Mouse (Mus musculus) hindbrain, embryonic 11.5 days (tissue): Measurements from ENCODE around the gene Syt6. TPM values are rescaled to one million over a fixed set of nuclear protein-coding genes. Genes with fewer than 3 reads are reported as not detected.

ENCODE experiments used
- ATAC-seq: fragments of 200-750 bp; cut with Nextera tagmentation; 2 replicates; pipeline ENCODE4 v1.8.0; 2017; ENCODE audit warnings: mild to moderate bottlenecking, moderate TSS enrichment, moderate library complexity; ENCODE audit not compliant: low FRiP score
- DNase-seq: peaks from one replicate; pipeline ENCODE4 v3.0.0-alpha.2; 2015; ENCODE audit warnings: low spot score
- H3K27ac ChIP-seq: fragments of 300-500 bp; sonication (generic); 2 replicates; pipeline ENCODE4 v1.5.1; 2014; ENCODE audit warnings: mild to moderate bottlenecking, low read depth, low read length
- H3K27me3 ChIP-seq: fragments of 300-500 bp; sonication (generic); 2 replicates; pipeline ENCODE4 v1.6.1; 2014; ENCODE audit warnings: mild to moderate bottlenecking, low read length, moderate library complexity, mixed read lengths; ENCODE audit not compliant: control insufficient read depth, insufficient read depth
- H3K36me3 ChIP-seq: fragments of 300-500 bp; sonication (generic); 2 replicates; pipeline ENCODE4 v1.6.1; 2014; ENCODE audit warnings: mild to moderate bottlenecking, low read length, moderate library complexity, mixed read lengths; ENCODE audit not compliant: control insufficient read depth, insufficient read depth
- H3K4me1 ChIP-seq: fragments of 300-500 bp; sonication (generic); replicated peaks from 2 replicates; pipeline ENCODE4 v1.6.1; 2014; ENCODE audit warnings: low read length, mixed read lengths; ENCODE audit not compliant: control insufficient read depth, insufficient read depth
- H3K4me2 ChIP-seq: fragments of 300-500 bp; sonication (generic); replicated peaks from 2 replicates; pipeline ENCODE4 v1.6.1; 2014; ENCODE audit warnings: mild to moderate bottlenecking, low read depth, low read length
- H3K4me3 ChIP-seq: fragments of 300-500 bp; sonication (generic); 2 replicates; pipeline ENCODE4 v1.5.1; 2014; ENCODE audit warnings: low read depth, low read length
- H3K9ac ChIP-seq: fragments of 300-500 bp; sonication (generic); 2 replicates; pipeline ENCODE4 v1.6.1; 2014; ENCODE audit warnings: low read depth, low read length
- H3K9me3 ChIP-seq: fragments of 300-500 bp; sonication (generic); 2 replicates; pipeline ENCODE4 v1.6.1; 2016; ENCODE audit warnings: low read length; ENCODE audit not compliant: control insufficient read depth
- WGBS: fragments of 180-500 bp; shearing (Covaris S2); extraction: QIAGEN DNeasy Blood & Tissue Kit; methylation state at CpG from one replicate; pipeline ENCODE4 v1.1.7; 2014; 5-methylcytosine and 5-hydroxymethylcytosine counted together
- polyA plus RNA-seq: library from polyadenylated mRNA; unstranded; fragments of >200 nt; fragmentation: Nextera tagmentation; extraction: Ambion mirVana; gene quantifications from 2 replicates; pipeline ENCODE4 v1.2.1, GENCODE M21; 2014

The Syt6 gene
- polyA plus RNA-seq, result 2.7 and 3.1 TPM in 2 replicates

DNA sequence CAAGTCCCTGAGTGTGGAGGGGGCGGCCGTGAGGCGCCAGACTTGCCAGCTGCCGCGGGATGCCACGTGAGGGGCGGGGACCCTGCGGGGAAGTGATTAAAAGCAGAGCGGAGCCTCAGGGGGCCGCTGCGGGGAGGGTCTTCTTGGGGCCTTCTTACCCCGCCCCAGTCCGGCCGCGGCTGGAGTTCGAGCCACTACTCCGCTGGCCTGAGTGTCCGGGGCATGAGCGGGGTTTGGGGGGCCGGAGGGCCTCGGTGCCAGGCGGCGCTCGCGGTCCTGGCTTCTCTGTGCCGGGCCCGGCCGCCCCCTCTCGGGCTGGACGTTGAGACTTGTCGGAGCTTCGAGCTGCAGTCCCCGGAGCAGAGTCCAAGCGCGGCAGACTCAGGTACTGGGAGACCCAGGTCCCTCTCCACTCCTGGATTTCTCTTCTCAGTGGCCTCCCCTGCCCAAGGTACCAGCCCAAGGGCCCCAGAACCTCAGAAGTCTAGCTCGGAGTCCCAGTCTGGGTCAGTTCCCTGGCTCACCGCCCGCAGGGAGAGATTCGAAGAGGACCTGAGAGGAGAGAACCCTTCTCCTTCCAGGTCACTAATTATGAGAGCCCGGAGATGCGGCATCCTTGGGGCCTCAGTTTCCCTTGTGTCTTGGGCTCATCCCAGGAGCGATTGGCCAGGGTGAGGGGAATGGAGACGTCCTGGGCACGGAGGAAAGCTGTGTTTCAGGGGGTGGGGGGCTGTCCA lies at the start of gene Syt6:
Gene Syt6, plus strand, starts transcription at position 76 of the 737 bp plus-strand sequence.
- no peaks in the 10 kb centered on the region for H3K36me3 ChIP-seq
- H3K4me1 ChIP-seq, result peaks cover 14% of the 10 kb centered on the region
- no peak within 1 kb of the TSS for H3K27ac ChIP-seq
- peak within 1 kb of the TSS; percentile 97 for H3K4me2 ChIP-seq
- DNase-seq (peak; percentile 55), ATAC-seq (peak; percentile 45; the same call in 1 of the 2 replicates)
- peak within 1 kb of the TSS; percentile 46 for H3K4me3 ChIP-seq
- peaks cover 53% of the 10 kb centered on the region for H3K27me3 ChIP-seq
- H3K9me3 ChIP-seq, result no peaks in the 10 kb centered on the region
- WGBS, result 1% methylated on average over 43 of the region's 44 CpGs
- peak within 1 kb of the TSS; percentile 63 for H3K9ac ChIP-seq

GRCm38 (mm10) chr3:103526201-103526704 lies 48.8 kb upstream of the Syt6 start:
- WGBS, result 79% methylated on average over 4 of the region's 4 CpGs
- Histone ChIP-seq H3K4me2 (no peak overlapping the region), H3K4me3 (no peak overlapping the region), H3K27me3 (no peaks in the 10 kb centered on the region), H3K27ac (no peak overlapping the region), H3K4me1 (no peaks in the 10 kb centered on the region), H3K36me3 (no peaks in the 10 kb centered on the region), H3K9me3 (no peaks in the 10 kb centered on the region), H3K9ac (no peak overlapping the region)
- no peak for ATAC-seq
- no peak for DNase-seq

DNA sequence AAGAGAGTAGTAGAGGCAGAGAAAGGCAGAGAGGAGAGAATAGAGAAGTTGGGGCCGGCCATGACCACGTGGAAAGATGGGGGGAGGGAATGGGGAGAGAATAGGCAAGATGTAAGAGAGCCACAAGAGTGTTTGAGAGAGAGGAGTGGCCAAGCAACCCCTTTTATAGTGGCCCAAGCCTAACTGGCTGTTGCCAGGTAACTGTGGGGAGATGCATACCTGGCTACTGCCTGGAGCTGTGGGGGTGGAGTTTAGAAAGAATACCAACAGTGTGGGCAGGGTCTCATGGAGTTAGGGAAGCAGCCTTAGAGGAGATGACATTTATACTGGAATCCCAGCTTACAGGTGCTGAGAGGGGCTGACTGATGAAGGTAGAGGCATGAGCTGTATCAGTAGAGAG lies 48.2 kb upstream of the Syt6 start:
- WGBS, result 31% methylated on average over 2 of the region's 2 CpGs
- no peak for ATAC-seq

GRCm38 (mm10) chr3:103534036-103534435 lies 41.0 kb upstream of the Syt6 start:
- ATAC-seq, result no peak
- no peaks in the 10 kb centered on the region for H3K9me3 ChIP-seq

More for the DNA sequence above, 48.2 kb upstream of the Syt6 start:
- H3K9me3 ChIP-seq, result no peaks in the 10 kb centered on the region
- H3K9ac ChIP-seq, result no peak overlapping the region
- H3K27me3 ChIP-seq, result no peaks in the 10 kb centered on the region
- H3K4me1 ChIP-seq, result no peaks in the 10 kb centered on the region
- no peak overlapping the region for H3K4me2 ChIP-seq
- no peak overlapping the region for H3K27ac ChIP-seq
- no peak for DNase-seq
- H3K36me3 ChIP-seq, result no peaks in the 10 kb centered on the region
- no peak overlapping the region for H3K4me3 ChIP-seq

DNA sequence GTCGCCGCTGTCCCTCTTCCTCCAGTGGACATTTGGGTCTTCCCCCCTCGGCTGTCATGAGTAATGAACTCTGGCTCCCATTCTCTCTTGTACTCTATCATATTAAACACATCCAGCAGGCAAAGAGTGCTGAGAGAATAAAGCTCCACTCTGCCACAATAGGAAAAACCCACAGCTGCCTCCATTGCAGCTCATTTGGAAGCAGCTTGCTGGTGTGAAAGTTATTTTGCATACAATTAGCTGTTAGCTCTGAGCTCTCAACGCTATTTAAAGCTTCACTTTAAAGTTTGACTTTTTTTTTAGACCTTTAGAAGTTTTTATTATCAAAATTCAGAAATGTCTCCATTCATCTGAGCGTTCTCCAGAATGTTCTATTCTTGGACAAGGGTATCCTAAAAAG lies 39.8 kb upstream of the Syt6 start:
- no peak for ATAC-seq
- 49% methylated on average over 5 of the region's 5 CpGs for whole genome bisulfite sequencing
- no peak for DNase-seq

More at GRCm38 (mm10) chr3:103534036-103534435, 41.0 kb upstream of the Syt6 start:
- DNase-seq, result no peak
- Histone ChIP-seq H3K4me2 (no peak overlapping the region), H3K9ac (no peak overlapping the region), H3K27ac (no peak overlapping the region), H3K4me1 (no peaks in the 10 kb centered on the region), H3K27me3 (no peaks in the 10 kb centered on the region; the same call in 1 of the 2 replicates), H3K4me3 (no peak overlapping the region), H3K36me3 (no peaks in the 10 kb centered on the region)
- 92% methylated on average over 9 of the region's 9 CpGs for WGBS

GRCm38 (mm10) chr3:103539148-103539547 lies 35.9 kb upstream of the Syt6 start:
- Histone ChIP-seq H3K4me2 (no peak overlapping the region), H3K4me3 (no peak overlapping the region), H3K36me3 (no peaks in the 10 kb centered on the region), H3K27me3 (no peaks in the 10 kb centered on the region; the same call in 1 of the 2 replicates), H3K4me1 (no peaks in the 10 kb centered on the region), H3K27ac (no peak overlapping the region), H3K9ac (no peak overlapping the region), H3K9me3 (no peaks in the 10 kb centered on the region)
- DNase-seq, result no peak
- ATAC-seq, result no peak
- 71% methylated on average over 7 of the region's 7 CpGs for WGBS

More for the DNA sequence above, 39.8 kb upstream of the Syt6 start:
- Histone ChIP-seq H3K27me3 (no peaks in the 10 kb centered on the region; the same call in 1 of the 2 replicates), H3K9me3 (no peaks in the 10 kb centered on the region), H3K36me3 (no peaks in the 10 kb centered on the region), H3K9ac (no peak overlapping the region), H3K4me2 (no peak overlapping the region), H3K4me1 (no peaks in the 10 kb centered on the region), H3K27ac (no peak overlapping the region), H3K4me3 (no peak overlapping the region)

GRCm38 (mm10) chr3:103546166-103546565 lies 28.9 kb upstream of the Syt6 start:
- H3K27ac ChIP-seq, result no peak overlapping the region
- DNase-seq (no peak), ATAC-seq (no peak)
- H3K4me1 ChIP-seq, result no peaks in the 10 kb centered on the region
- 68% methylated on average over 2 of the region's 2 CpGs for whole genome bisulfite sequencing
- H3K9ac ChIP-seq, result no peak overlapping the region
- no peak overlapping the region for H3K4me2 ChIP-seq
- H3K36me3 ChIP-seq, result no peaks in the 10 kb centered on the region
- no peaks in the 10 kb centered on the region for H3K9me3 ChIP-seq
- H3K27me3 ChIP-seq, result no peaks in the 10 kb centered on the region
- H3K4me3 ChIP-seq, result no peak overlapping the region

- 71% methylated on average over 3 of the region's 3 CpGs for WGBS
- no peak for ATAC-seq
- H3K27ac ChIP-seq, result no peak overlapping the region
- no peaks in the 10 kb centered on the region for H3K27me3 ChIP-seq
- H3K9me3 ChIP-seq, result no peaks in the 10 kb centered on the region
- H3K9ac ChIP-seq, result no peak overlapping the region
- H3K4me1 ChIP-seq, result no peaks in the 10 kb centered on the region
- H3K36me3 ChIP-seq, result no peaks in the 10 kb centered on the region
- no peak overlapping the region for H3K4me3 ChIP-seq
- no peak for DNase-seq
- no peak overlapping the region for H3K4me2 ChIP-seq
These were observed 28.4 kb upstream of the Syt6 start for GRCm38 (mm10) chr3:103546626-103547025.

GRCm38 (mm10) chr3:103550236-103550635 lies 24.8 kb upstream of the Syt6 start:
- Histone ChIP-seq H3K36me3 (no peaks in the 10 kb centered on the region), H3K9ac (no peak overlapping the region), H3K4me3 (no peak overlapping the region), H3K4me1 (no peaks in the 10 kb centered on the region), H3K9me3 (no peaks in the 10 kb centered on the region), H3K4me2 (no peak overlapping the region), H3K27me3 (no peaks in the 10 kb centered on the region), H3K27ac (no peak overlapping the region)
- ATAC-seq (no peak), DNase-seq (no peak)
- WGBS, result 66% methylated on average over 5 of the region's 5 CpGs
